12 mouse cellular contexts compared by ENCODE assay signal in genomic region chr3:26151351-26152020, GRCm38 (mm10).
DNase-seq lines count a peak whose midpoint lies in the region; ATAC-seq and TF ChIP-seq lines count a peak whose summit lies in the region.
"Had no signal": no experiment of that assay in that cellular context is flagged by ENCODE, and none has a peak within 500 bp of the region (broad histone marks: within the 10 kb centered on the region; RNA-seq: fewer than 3 reads in every experiment).

No protein-coding gene starts in this region.

- no peak overlapping the region for H3K4me2 ChIP-seq in kidney, embryonic 15.5 days
- peak overlapping the region; percentile 66 for H3K4me2 ChIP-seq in hindbrain, embryonic 13.5 days
- H3K4me2 ChIP-seq in midbrain, postnatal 0 days (ENCODE audit: low read depth, low read length, poor library complexity, severe bottlenecking): peak overlapping the region; percentile 61

- H3K4me1 ChIP-seq in kidney, embryonic 15.5 days: peaks cover 8% of the 10 kb centered on the region
- H3K4me1 ChIP-seq in hindbrain, embryonic 13.5 days (replicated peaks): peaks cover 21% of the 10 kb centered on the region
- H3K4me1 ChIP-seq in midbrain, postnatal 0 days (ENCODE audit: insufficient read depth, low read length): peaks cover 6% of the 10 kb centered on the region; the same call in 1 of the 2 replicates

- TF ChIP-seq CTCF in midbrain, postnatal 0 days (IDR thresholded peaks at IDR 0.05): no peak

- H3K9ac ChIP-seq in kidney, embryonic 15.5 days: no peak overlapping the region
- peak overlapping the region; percentile 67 for H3K9ac ChIP-seq in hindbrain, embryonic 13.5 days
- H3K9ac ChIP-seq in midbrain, postnatal 0 days (replicated peaks; ENCODE audit: low read length, poor library complexity, severe bottlenecking): peak overlapping the region; percentile 67; the same call in 1 of the 2 replicates

- no peaks in the 10 kb centered on the region for H3K9me3 ChIP-seq in kidney, embryonic 15.5 days (replicated peaks)
- no peaks in the 10 kb centered on the region for H3K9me3 ChIP-seq in hindbrain, embryonic 13.5 days
- no peaks in the 10 kb centered on the region for H3K9me3 ChIP-seq in midbrain, postnatal 0 days (ENCODE audit: low read length)

- peak; percentile 5 for DNase-seq in kidney, postnatal 14 days
- peak; percentile 6 for DNase-seq in embryo, embryonic 9.5 days (ENCODE audit: extremely low spot score)
- peak; percentile 28 for DNase-seq in midbrain, postnatal 0 days (ENCODE audit: low spot score)
- DNase-seq in left cerebral cortex, postnatal 14 days (ENCODE audit: low spot score in 2 of 2): no peak
- no peak for DNase-seq in cerebellum, adult 8-10 months
- DNase-seq in gastrocnemius, postnatal 4 days (ENCODE audit: low spot score in 2 of 2): no peak
- DNase-seq: kidney, adult 8-10 months; thymus, postnatal 14 days had no signal

- intact Hi-C loops in left cerebral cortex, postnatal 14 days (cut with DNase I): loop anchor here (2.0 to 10.0 kb wide), 3 partner anchors 57 to 1007 kb away; partner anchors contain the start of gene Naaladl2

- 41% methylated on average over 6 of the region's 6 CpGs for WGBS in kidney, embryonic 15.5 days
- WGBS in hindbrain, embryonic 13.5 days: 36% methylated on average over 6 of the region's 6 CpGs
- 25% methylated on average over 6 of the region's 6 CpGs for WGBS in midbrain, postnatal 0 days

- no peak overlapping the region for H3K4me3 ChIP-seq in kidney, embryonic 15.5 days (replicated peaks)
- peak overlapping the region; percentile 62 for H3K4me3 ChIP-seq in hindbrain, embryonic 13.5 days
- H3K4me3 ChIP-seq in midbrain, postnatal 0 days (ENCODE audit: low read depth, low read length): peak overlapping the region; percentile 56

- no peak overlapping the region for H3K27ac ChIP-seq in kidney, embryonic 15.5 days
- no peak overlapping the region; the same call in 1 of the 2 replicates for H3K27ac ChIP-seq in hindbrain, embryonic 13.5 days
- no peak overlapping the region for H3K27ac ChIP-seq in midbrain, postnatal 0 days (ENCODE audit: low read depth, low read length)

- peaks cover 28% of the 10 kb centered on the region for H3K27me3 ChIP-seq in kidney, embryonic 15.5 days
- no peaks in the 10 kb centered on the region for H3K27me3 ChIP-seq in hindbrain, embryonic 13.5 days
- no peaks in the 10 kb centered on the region for H3K27me3 ChIP-seq in midbrain, postnatal 0 days (ENCODE audit: insufficient read depth, low read length)
- H3K27me3 ChIP-seq: CH12.LX had no signal

- no peak for ATAC-seq in kidney, embryonic 15.5 days (replicated peaks; ENCODE audit: low FRiP score)
- no peak for ATAC-seq in hindbrain, embryonic 13.5 days (ENCODE audit: low FRiP score)
- ATAC-seq in midbrain, postnatal 0 days (ENCODE audit: low FRiP score): no peak
- ATAC-seq: lung, postnatal 0 days had no signal

- H3K36me3 ChIP-seq in kidney, embryonic 15.5 days: no peaks in the 10 kb centered on the region
- no peaks in the 10 kb centered on the region for H3K36me3 ChIP-seq in hindbrain, embryonic 13.5 days
- no peaks in the 10 kb centered on the region for H3K36me3 ChIP-seq in midbrain, postnatal 0 days (ENCODE audit: insufficient read depth, low read length)

Comparison
In these comparisons a context has a peak if more than half of its experiments do, and no peak if none do; other contexts are left out.
1. DNase-seq: peak in kidney, postnatal 14 days (single experiment), embryo, embryonic 9.5 days (single experiment) and midbrain, postnatal 0 days (single experiment); none in left cerebral cortex, postnatal 14 days (0 of 2), cerebellum, adult 8-10 months (single experiment) and gastrocnemius, postnatal 4 days (0 of 2).